ENCODE assay signal across 8 mouse cellular contexts in genomic region chr9:107555701-107556100, GRCm38 (mm10). TPM values are rescaled to one million over a fixed set of nuclear protein-coding genes. Genes with fewer than 3 reads are reported as not detected.
A peak's percentile ranks its signal among the peaks of the same experiment; 100 is the strongest.
DNase-seq lines count a peak whose midpoint lies in the region; ATAC-seq and TF ChIP-seq lines count a peak whose summit lies in the region.

No protein-coding gene starts in this region.

- TF ChIP-seq POLR2A in bone marrow macrophage, adult 2 months (IDR thresholded peaks at IDR 0.05; ENCODE audit: borderline replicate concordance, low read depth, low read length): no peak

- H3K36me3 ChIP-seq in kidney, embryonic 16.5 days (ENCODE audit: insufficient read depth, low read length): peaks cover 34% of the 10 kb centered on the region
- H3K36me3 ChIP-seq in hindbrain, embryonic 14.5 days (replicated peaks; ENCODE audit: control insufficient read depth, insufficient read depth): peaks cover 36% of the 10 kb centered on the region
- peaks cover 40% of the 10 kb centered on the region for H3K36me3 ChIP-seq in midbrain, embryonic 14.5 days (ENCODE audit: control insufficient read depth, insufficient read depth, low read length)

- no peak for ATAC-seq in kidney, embryonic 16.5 days (ENCODE audit: low FRiP score, low TSS enrichment)
- ATAC-seq in hindbrain, embryonic 14.5 days (ENCODE audit: low FRiP score): no peak
- ATAC-seq in midbrain, embryonic 14.5 days (ENCODE audit: low FRiP score, low TSS enrichment): no peak

- no peaks in the 10 kb centered on the region for H3K27me3 ChIP-seq in kidney, embryonic 16.5 days (ENCODE audit: insufficient read depth, low read length)
- peaks cover 24% of the 10 kb centered on the region for H3K27me3 ChIP-seq in hindbrain, embryonic 14.5 days (ENCODE audit: control insufficient read depth, insufficient read depth, low read length)
- H3K27me3 ChIP-seq in midbrain, embryonic 14.5 days (ENCODE audit: control insufficient read depth, insufficient read depth, low read length): peaks cover 23% of the 10 kb centered on the region

- no peak for TF ChIP-seq CTCF in bone marrow macrophage, adult 2 months (IDR thresholded peaks at IDR 0.05; ENCODE audit: low read depth, low read length)

- no peak for DNase-seq in kidney, adult 8-10 months
- no peak for DNase-seq in hindbrain, embryonic 14.5 days (ENCODE audit: low spot score)
- DNase-seq in midbrain, embryonic 14.5 days: no peak
- DNase-seq in left cerebral cortex, adult 8-10 months (ENCODE audit: low spot score in 2 of 2): no peak
- DNase-seq in c-Kit-positive CD71-positive TER-119-positive erythroid progenitor cells, embryonic 14.5 days (ENCODE audit: low spot score): no peak
- no peak for DNase-seq in embryo, embryonic 10.5 days (ENCODE audit: low spot score)

- H3K9ac ChIP-seq in kidney, embryonic 16.5 days (replicated peaks; ENCODE audit: low read length): peak overlapping the region; percentile 90
- peak overlapping the region; percentile 80 for H3K9ac ChIP-seq in hindbrain, embryonic 14.5 days
- peak overlapping the region; percentile 76; the same call in 1 of the 2 replicates for H3K9ac ChIP-seq in midbrain, embryonic 14.5 days (replicated peaks; ENCODE audit: low read length)

- WGBS in kidney, embryonic 16.5 days: 34% methylated on average over 2 of the region's 2 CpGs
- 45% methylated on average over 2 of the region's 2 CpGs for WGBS in hindbrain, embryonic 14.5 days
- 48% methylated on average over 2 of the region's 2 CpGs for WGBS in midbrain, embryonic 14.5 days

- H3K9me3 ChIP-seq in kidney, embryonic 16.5 days (ENCODE audit: low read length): no peaks in the 10 kb centered on the region
- no peaks in the 10 kb centered on the region for H3K9me3 ChIP-seq in hindbrain, embryonic 14.5 days (ENCODE audit: control insufficient read depth, low read length)
- H3K9me3 ChIP-seq in midbrain, embryonic 14.5 days (ENCODE audit: control insufficient read depth, low read length): no peaks in the 10 kb centered on the region

- H3K4me1 ChIP-seq in kidney, embryonic 16.5 days (ENCODE audit: insufficient read depth, low read length): peaks cover 48% of the 10 kb centered on the region
- H3K4me1 ChIP-seq in bone marrow macrophage, adult 2 months (ENCODE audit: control insufficient read depth, insufficient read depth, low read length): peaks cover 28% of the 10 kb centered on the region
- H3K4me1 ChIP-seq in hindbrain, embryonic 14.5 days (replicated peaks; ENCODE audit: control insufficient read depth, insufficient read depth, low read length): peaks cover 37% of the 10 kb centered on the region
- peaks cover 26% of the 10 kb centered on the region for H3K4me1 ChIP-seq in midbrain, embryonic 14.5 days (ENCODE audit: control insufficient read depth, insufficient read depth, low read length)

- peak overlapping the region; percentile 99 for H3K27ac ChIP-seq in kidney, embryonic 16.5 days (ENCODE audit: low read length)
- H3K27ac ChIP-seq in bone marrow macrophage, adult 2 months (ENCODE audit: insufficient read depth, low read depth, low read length): peak overlapping the region; percentile 95
- H3K27ac ChIP-seq in hindbrain, embryonic 14.5 days: peak overlapping the region; percentile 87; the same call in 1 of the 2 replicates
- no peak overlapping the region for H3K27ac ChIP-seq in midbrain, embryonic 14.5 days (replicated peaks; ENCODE audit: low read depth, low read length)

- peak overlapping the region; percentile 95 for H3K4me2 ChIP-seq in kidney, embryonic 16.5 days (replicated peaks; ENCODE audit: low read depth, low read length)
- peak overlapping the region; percentile 75 for H3K4me2 ChIP-seq in hindbrain, embryonic 14.5 days (replicated peaks)
- H3K4me2 ChIP-seq in midbrain, embryonic 14.5 days (ENCODE audit: low read length): peak overlapping the region; percentile 92

- peak overlapping the region; percentile 81 for H3K4me3 ChIP-seq in kidney, embryonic 16.5 days (ENCODE audit: low read length)
- peak overlapping the region; percentile 83 for H3K4me3 ChIP-seq in bone marrow macrophage, adult 2 months (ENCODE audit: insufficient read depth, low read length)
- peak overlapping the region; percentile 74 for H3K4me3 ChIP-seq in hindbrain, embryonic 14.5 days (replicated peaks; ENCODE audit: low read length)
- peak overlapping the region; percentile 73 for H3K4me3 ChIP-seq in midbrain, embryonic 14.5 days (replicated peaks; ENCODE audit: low read depth, low read length)

RNA-seq across cellular contexts. Expression of gene Rassf1, which starts 4.3 kb away (rescaled TPM):
- 66.8 and 68.9 TPM in 2 replicates for polyA plus RNA-seq in kidney, embryonic 16.5 days (2015; fragmentation: Nextera tagmentation; extraction: Ambion mirVana)
- polyA plus RNA-seq in bone marrow macrophage, adult 2 months (2012; ENCODE audit: insufficient read depth, insufficient read length, missing spikeins): 45.1 and 46.2 TPM in 2 replicates
- polyA plus RNA-seq in hindbrain, embryonic 14.5 days (2014; fragmentation: Nextera tagmentation; extraction: Ambion mirVana): 32.6 and 33.5 TPM in 2 replicates
- polyA plus RNA-seq in midbrain, embryonic 14.5 days (2014; fragmentation: Nextera tagmentation; extraction: Ambion mirVana): 35.5 and 40.4 TPM in 2 replicates
- total RNA-seq in left cerebral cortex, adult 8-10 months (2022): 10 to 100 TPM; 15.8 to 18.5 (median 16.9) TPM

RNA-seq across cellular contexts. Expression of gene Tusc2, which starts 7.4 kb away (rescaled TPM):
- polyA plus RNA-seq in kidney, embryonic 16.5 days (2015; fragmentation: Nextera tagmentation; extraction: Ambion mirVana): 45.3 and 48.0 TPM in 2 replicates
- 23.0 and 23.6 TPM in 2 replicates for polyA plus RNA-seq in bone marrow macrophage, adult 2 months (2012; ENCODE audit: insufficient read depth, insufficient read length, missing spikeins)
- polyA plus RNA-seq in hindbrain, embryonic 14.5 days (2014; fragmentation: Nextera tagmentation; extraction: Ambion mirVana): 115 and 130 TPM in 2 replicates
- 119 and 120 TPM in 2 replicates for polyA plus RNA-seq in midbrain, embryonic 14.5 days (2014; fragmentation: Nextera tagmentation; extraction: Ambion mirVana)
- 10 to 100 TPM; 90.7 to 97.1 (median 92.8) TPM for total RNA-seq in left cerebral cortex, adult 8-10 months (2022)

RNA-seq across cellular contexts. Expression of gene Zmynd10, which starts 8.6 kb away (rescaled TPM):
- 3.3 and 3.9 TPM in 2 replicates for polyA plus RNA-seq in kidney, embryonic 16.5 days (2015; fragmentation: Nextera tagmentation; extraction: Ambion mirVana)
- polyA plus RNA-seq in bone marrow macrophage, adult 2 months (2012; ENCODE audit: insufficient read depth, insufficient read length, missing spikeins): 0.66 TPM in 1 of 2 replicates, not detected in the other
- polyA plus RNA-seq in hindbrain, embryonic 14.5 days (2014; fragmentation: Nextera tagmentation; extraction: Ambion mirVana): 3.3 TPM in 2 replicates
- polyA plus RNA-seq in midbrain, embryonic 14.5 days (2014; fragmentation: Nextera tagmentation; extraction: Ambion mirVana): 2.2 and 2.5 TPM in 2 replicates
- total RNA-seq in left cerebral cortex, adult 8-10 months (2022): 1 to 10 TPM; 5.1 to 8.3 (median 6.3) TPM

RNA-seq across cellular contexts. Expression of gene Hyal2, which starts 12.0 kb away (rescaled TPM):
- polyA plus RNA-seq in kidney, embryonic 16.5 days (2015; fragmentation: Nextera tagmentation; extraction: Ambion mirVana): 131 and 132 TPM in 2 replicates
- 8.8 and 10.3 TPM in 2 replicates for polyA plus RNA-seq in bone marrow macrophage, adult 2 months (2012; ENCODE audit: insufficient read depth, insufficient read length, missing spikeins)
- 71.7 and 76.6 TPM in 2 replicates for polyA plus RNA-seq in hindbrain, embryonic 14.5 days (2014; fragmentation: Nextera tagmentation; extraction: Ambion mirVana)
- 86.8 and 97.7 TPM in 2 replicates for polyA plus RNA-seq in midbrain, embryonic 14.5 days (2014; fragmentation: Nextera tagmentation; extraction: Ambion mirVana)
- 10 to 100 TPM; 13.0 to 18.0 (median 15.4) TPM for total RNA-seq in left cerebral cortex, adult 8-10 months (2022)

RNA-seq across cellular contexts. Expression of gene Nprl2, which starts 13.7 kb away (rescaled TPM):
- polyA plus RNA-seq in kidney, embryonic 16.5 days (2015; fragmentation: Nextera tagmentation; extraction: Ambion mirVana): 57.0 and 59.0 TPM in 2 replicates
- polyA plus RNA-seq in bone marrow macrophage, adult 2 months (2012; ENCODE audit: insufficient read depth, insufficient read length, missing spikeins): 19.9 and 22.5 TPM in 2 replicates
- polyA plus RNA-seq in hindbrain, embryonic 14.5 days (2014; fragmentation: Nextera tagmentation; extraction: Ambion mirVana): 65.8 and 71.4 TPM in 2 replicates
- polyA plus RNA-seq in midbrain, embryonic 14.5 days (2014; fragmentation: Nextera tagmentation; extraction: Ambion mirVana): 69.4 and 75.7 TPM in 2 replicates
- total RNA-seq in left cerebral cortex, adult 8-10 months (2022): 10 to 100 TPM; 40.8 to 42.3 (median 41.8) TPM
